Mouse (Mus musculus) small intestine, adult 2 months (tissue): ENCODE results near the gene Rpl9-ps1. TPM values are rescaled to one million over a fixed set of nuclear protein-coding genes. Genes with fewer than 3 reads are reported as not detected.

Source experiments
- H3K27ac ChIP-seq: fragments of 200-500 bp; 2 replicates; pipeline ENCODE4 v1.5.1; 2012; ENCODE audit warnings: low read depth, low read length, control low read depth, inconsistent platforms; ENCODE audit not compliant: insufficient read depth
- H3K27me3 ChIP-seq: fragments of 200-500 bp; 2 replicates; pipeline ENCODE4 v1.6.1; 2012; ENCODE audit warnings: mild to moderate bottlenecking, moderate library complexity, low read length, inconsistent platforms; ENCODE audit not compliant: control insufficient read depth, insufficient read depth
- H3K36me3 ChIP-seq: fragments of 200-500 bp; 2 replicates; pipeline ENCODE4 v1.6.1; 2012; ENCODE audit warnings: mild to moderate bottlenecking, low read length, control low read depth, inconsistent platforms; ENCODE audit not compliant: control insufficient read depth, insufficient read depth
- H3K4me1 ChIP-seq: fragments of 200-500 bp; 2 replicates; pipeline ENCODE4 v1.6.1; 2012; ENCODE audit warnings: low read length, inconsistent platforms, mixed read lengths; ENCODE audit not compliant: control insufficient read depth, insufficient read depth, insufficient read length
- H3K4me3 ChIP-seq: fragments of 200-500 bp; 2 replicates; pipeline ENCODE4 v1.5.1; 2012; ENCODE audit warnings: low read depth, mild to moderate bottlenecking, control low read depth, inconsistent platforms, low read length, moderate library complexity
- CTCF ChIP-seq: fragments of 200-500 bp; IDR thresholded peaks from 2 replicates; pipeline ENCODE4 v1.5.1; 2012; ENCODE audit warnings: low read depth, mild to moderate bottlenecking, control low read depth, inconsistent platforms, low read length, moderate library complexity, mixed read lengths; ENCODE audit not compliant: insufficient replicate concordance, insufficient read length; ENCODE audit errors: extremely low read depth
- POLR2A ChIP-seq: fragments of 200-500 bp; IDR thresholded peaks from 2 replicates; pipeline ENCODE4 v1.6.1; 2012; ENCODE audit warnings: low read depth, mild to moderate bottlenecking, control low read depth, inconsistent platforms, low read length, moderate library complexity
- WGBS: fragments of 180-500 bp; shearing (Covaris S2); methylation state at CpG from one replicate; pipeline ENCODE4 v1.1.7; 2018; 5-methylcytosine and 5-hydroxymethylcytosine counted together
- polyA plus RNA-seq: library from polyadenylated mRNA; depleted of rRNA; stranded (reverse); fragments of >200 nt; gene quantifications from 2 replicates; pipeline ENCODE4 v1.2.3, GENCODE M21; 2012; rRNA removed

Rpl9-ps1 gene
- not detected in 2 replicates for polyA plus RNA-seq

GRCm38 (mm10) chr11:83645521-83645920, at the start of gene Rpl9-ps1:
TSS of gene Rpl9-ps1 (minus strand) at chr11:83645621.
- Histone ChIP-seq H3K36me3 (no peaks in the 10 kb centered on the region), H3K27me3 (no peaks in the 10 kb centered on the region), H3K4me3 (no peak within 1 kb of the TSS), H3K27ac (no peak within 1 kb of the TSS), H3K4me1 (peaks cover 5% of the 10 kb centered on the region; the same call in 1 of the 2 replicates)
- 86% methylated on average over 1 of the region's 1 CpGs for WGBS
- TF ChIP-seq POLR2A (no peak), CTCF (no peak)

GRCm38 (mm10) chr11:83692008-83692407, 46.6 kb upstream of the Rpl9-ps1 start:
- 67% methylated on average over 1 of the region's 1 CpGs for WGBS
- TF ChIP-seq POLR2A (no peak), CTCF (no peak)
- no peak overlapping the region for H3K4me3 ChIP-seq
- H3K4me1 ChIP-seq: no peaks in the 10 kb centered on the region
- H3K27me3 ChIP-seq: no peaks in the 10 kb centered on the region
- H3K36me3 ChIP-seq: no peaks in the 10 kb centered on the region
- no peak overlapping the region for H3K27ac ChIP-seq

- H3K4me3 ChIP-seq: no peak overlapping the region
- H3K4me1 ChIP-seq: no peaks in the 10 kb centered on the region
- H3K27me3 ChIP-seq: no peaks in the 10 kb centered on the region
- no peak for TF ChIP-seq CTCF
- no peak for TF ChIP-seq POLR2A
- H3K27ac ChIP-seq: no peak overlapping the region
- 82% methylated on average over 1 of the region's 1 CpGs for WGBS
- no peaks in the 10 kb centered on the region for H3K36me3 ChIP-seq
Measured at GRCm38 (mm10) chr11:83689918-83690317, 44.5 kb upstream of the Rpl9-ps1 start.

- 86% methylated on average over 1 of the region's 1 CpGs for WGBS
- Histone ChIP-seq H3K27me3 (no peaks in the 10 kb centered on the region), H3K4me3 (no peak overlapping the region), H3K27ac (no peak overlapping the region), H3K36me3 (no peaks in the 10 kb centered on the region), H3K4me1 (no peaks in the 10 kb centered on the region)
- TF ChIP-seq CTCF (no peak), POLR2A (no peak)
Measured at GRCm38 (mm10) chr11:83675665-83676064, 30.2 kb upstream of the Rpl9-ps1 start.

- Histone ChIP-seq H3K27me3 (no peaks in the 10 kb centered on the region), H3K4me3 (no peak overlapping the region), H3K27ac (no peak overlapping the region), H3K36me3 (no peaks in the 10 kb centered on the region), H3K4me1 (no peaks in the 10 kb centered on the region)
- no peak for TF ChIP-seq CTCF
- TF ChIP-seq POLR2A: no peak
Measured at GRCm38 (mm10) chr11:83671743-83672142, 26.3 kb upstream of the Rpl9-ps1 start.

GRCm38 (mm10) chr11:83663532-83663931, 18.1 kb upstream of the Rpl9-ps1 start:
- TF ChIP-seq CTCF: no peak
- TF ChIP-seq POLR2A: no peak
- 49% methylated on average over 5 of the region's 5 CpGs for WGBS
- H3K36me3 ChIP-seq: no peaks in the 10 kb centered on the region
- peak overlapping the region; percentile 22; the same call in 1 of the 2 replicates for H3K27ac ChIP-seq
- H3K4me3 ChIP-seq: no peak overlapping the region
- no peaks in the 10 kb centered on the region for H3K27me3 ChIP-seq
- H3K4me1 ChIP-seq: no peaks in the 10 kb centered on the region

- Histone ChIP-seq H3K27me3 (no peaks in the 10 kb centered on the region), H3K4me3 (peak within 1 kb of the TSS; percentile 14), H3K36me3 (no peaks in the 10 kb centered on the region), H3K4me1 (no peaks in the 10 kb centered on the region), H3K27ac (peak within 1 kb of the TSS; percentile 22; the same call in 1 of the 2 replicates)
- 62% methylated on average over 6 of the region's 6 CpGs for WGBS
- TF ChIP-seq CTCF (no peak), POLR2A (no peak)
Measured at GRCm38 (mm10) chr11:83662204-83662603, 16.8 kb upstream of the Rpl9-ps1 start, which contains the start of gene Ccl4. TSS of gene Ccl4 (plus strand) at chr11:83662584.
